Mouse (Mus musculus) CH12.LX (cell line): ENCODE measurements around the gene Armc12. TPM values are rescaled to one million over a fixed set of nuclear protein-coding genes. Genes with fewer than 3 reads are reported as not detected.

ENCODE experiments used
- DNase-seq: peaks from one replicate; pipeline ENCODE4 v3.0.0-alpha.2; 2013; ENCODE audit errors: extremely low read depth
- H3K27ac ChIP-seq: 2 replicates; pipeline ENCODE4 v1.5.1; 2012; ENCODE audit warnings: low read depth, mild to moderate bottlenecking, control low read depth, moderate library complexity; ENCODE audit not compliant: insufficient read depth
- H3K27me3 ChIP-seq: replicated peaks from 2 replicates; pipeline ENCODE3; 2012; ENCODE audit warnings: inconsistent platforms
- H3K36me3 ChIP-seq, 2 experiments: replicated peaks in 1 of 2; 2 replicates each; pipeline versions ENCODE3 to v1.6.1; 2012; ENCODE audit warnings: inconsistent platforms in 1 of 2, low read length in 1 of 2, mild to moderate bottlenecking in 1 of 2, mixed read lengths in 1 of 2, moderate library complexity in 1 of 2; ENCODE audit not compliant: control insufficient read depth in 1 of 2, insufficient read depth in 1 of 2
- H3K4me1 ChIP-seq, 2 experiments: 2 replicates each; pipeline ENCODE4 v1.6.1; 2012; ENCODE audit warnings: inconsistent platforms in 1 of 2, moderate library complexity in 1 of 2; ENCODE audit not compliant: insufficient read depth in 2 of 2, control insufficient read depth in 1 of 2
- H3K4me2 ChIP-seq: 2 replicates; pipeline ENCODE4 v1.6.1; 2012; ENCODE audit warnings: low read depth, mild to moderate bottlenecking, control low read depth; ENCODE audit not compliant: poor library complexity, insufficient read depth, severe bottlenecking
- H3K4me3 ChIP-seq, 3 experiments: fragments of 150-350 bp in 1 of 3; sonication (generic) in 1 of 3; replicated peaks in 1 of 3; 2 replicates each; pipeline versions ENCODE3 to v1.5.1; 2011 to 2012; ENCODE audit warnings: low read depth in 2 of 3, low read length in 2 of 3, mild to moderate bottlenecking in 2 of 3, moderate library complexity in 2 of 3, control low read depth in 1 of 3, improper control_type of control experiment in 1 of 3, inconsistent platforms in 1 of 3, mixed read lengths in 1 of 3; ENCODE audit not compliant: poor library complexity in 1 of 3
- H3K79me2 ChIP-seq: replicated peaks from 2 replicates; pipeline ENCODE4 v1.6.1; 2012; ENCODE audit warnings: mild to moderate bottlenecking, moderate library complexity; ENCODE audit not compliant: control insufficient read depth, poor library complexity, insufficient read depth, severe bottlenecking; ENCODE audit errors: extremely low read depth
- H3K9ac ChIP-seq: 2 replicates; pipeline ENCODE4 v1.6.1; 2012; ENCODE audit warnings: low read depth, mild to moderate bottlenecking, control low read depth, moderate library complexity; ENCODE audit not compliant: insufficient read depth
- H3K9me3 ChIP-seq: replicated peaks from 2 replicates; pipeline ENCODE3; 2012; ENCODE audit warnings: low read length, inconsistent platforms, mixed read lengths
- BHLHE40 ChIP-seq: IDR thresholded peaks from 2 replicates; pipeline ENCODE4 v1.6.1; 2011; ENCODE audit warnings: mild to moderate bottlenecking, low read depth, low read length, improper control_type of control experiment
- CHD2 ChIP-seq: IDR thresholded peaks from 2 replicates; pipeline ENCODE4 v1.6.1; 2011; ENCODE audit warnings: low read length, improper control_type of control experiment
- CTCF ChIP-seq, 2 experiments: IDR thresholded peaks in 1 of 2; conservative IDR thresholded peaks in 1 of 2; 2 replicates each; pipeline ENCODE4 v1.5.1; 2011 to 2012; ENCODE audit warnings: low read depth in 2 of 2, low read length in 2 of 2, improper control_type of control experiment in 1 of 2, inconsistent platforms in 1 of 2, mild to moderate bottlenecking in 1 of 2, moderate library complexity in 1 of 2
- E2F4 ChIP-seq: IDR thresholded peaks from 2 replicates; pipeline ENCODE4 v1.6.1; 2011; ENCODE audit warnings: low read depth, low read length, improper control_type of control experiment; ENCODE audit not compliant: insufficient replicate concordance
- EP300 ChIP-seq: IDR thresholded peaks from 2 replicates; pipeline ENCODE4 v1.6.1; 2011; ENCODE audit warnings: low read length, improper control_type of control experiment
- ETS1 ChIP-seq: conservative IDR thresholded peaks from 2 replicates; pipeline ENCODE4 v1.6.1; 2012; ENCODE audit warnings: low read depth, mild to moderate bottlenecking, inconsistent platforms, low read length, improper control_type of control experiment, moderate library complexity
- MAX ChIP-seq: IDR thresholded peaks from 2 replicates; pipeline ENCODE4 v1.6.1; 2011; ENCODE audit warnings: low read length, improper control_type of control experiment
- MAZ ChIP-seq: IDR thresholded peaks from 2 replicates; pipeline ENCODE4 v1.6.1; 2012; ENCODE audit warnings: low read depth, mild to moderate bottlenecking, inconsistent platforms, low read length, improper control_type of control experiment, moderate library complexity
- MXI1 ChIP-seq: IDR thresholded peaks from 2 replicates; pipeline ENCODE4 v1.6.1; 2011; ENCODE audit warnings: mild to moderate bottlenecking, low read depth, low read length, improper control_type of control experiment
- MYC ChIP-seq: IDR thresholded peaks from 2 replicates; pipeline ENCODE4 v1.6.1; 2011; ENCODE audit warnings: low read depth, mild to moderate bottlenecking, improper control_type of control experiment, low read length
- NRF1 ChIP-seq: IDR thresholded peaks from 2 replicates; pipeline ENCODE4 v1.6.1; 2014; ENCODE audit warnings: low read depth, mild to moderate bottlenecking, inconsistent platforms, low read length, improper control_type of control experiment, moderate library complexity
- PAX5 ChIP-seq: IDR thresholded peaks from 2 replicates; pipeline ENCODE4 v1.6.1; 2012; ENCODE audit warnings: low read length, inconsistent platforms, mixed read lengths
- POLR2A ChIP-seq: IDR thresholded peaks from 2 replicates; pipeline ENCODE4 v1.6.1; 2011; ENCODE audit warnings: low read depth, mild to moderate bottlenecking, improper control_type of control experiment, low read length
- POLR2AphosphoS2 ChIP-seq: IDR thresholded peaks from 2 replicates; pipeline ENCODE4 v1.6.1; 2011; ENCODE audit warnings: low read depth, low read length, improper control_type of control experiment
- TCF12 ChIP-seq: IDR thresholded peaks from 2 replicates; pipeline ENCODE4 v1.6.1; 2014; ENCODE audit warnings: low read depth, mild to moderate bottlenecking, inconsistent platforms, low read length, improper control_type of control experiment
- UBTF ChIP-seq: IDR thresholded peaks from 2 replicates; pipeline ENCODE4 v1.6.1; 2012; ENCODE audit warnings: low read depth, mild to moderate bottlenecking, inconsistent platforms, low read length, improper control_type of control experiment, moderate library complexity
- USF2 ChIP-seq: conservative IDR thresholded peaks from 2 replicates; pipeline ENCODE4 v1.6.1; 2011; ENCODE audit warnings: low read depth, low read length, improper control_type of control experiment
- ZKSCAN1 ChIP-seq: IDR thresholded peaks from 2 replicates; pipeline ENCODE4 v1.6.1; 2012; ENCODE audit warnings: low read depth, inconsistent platforms, low read length, improper control_type of control experiment, borderline replicate concordance
- ZMIZ1 ChIP-seq: IDR thresholded peaks from 2 replicates; pipeline ENCODE4 v1.6.1; 2012; ENCODE audit warnings: low read depth, mild to moderate bottlenecking, inconsistent platforms, low read length, improper control_type of control experiment
- ZNF384 ChIP-seq: IDR thresholded peaks from 2 replicates; pipeline ENCODE4 v1.6.1; 2012; ENCODE audit warnings: low read depth, low read length, improper control_type of control experiment, inconsistent platforms
- dilution Hi-C: fragments of 300-500 bp; cut with MboI; formaldehyde crosslinking; loops from 2 replicates; pipeline ENCODE4 v1.14.3; 2020; ENCODE audit warnings: low sequenced_read_pairs; ENCODE audit not compliant: extremely low pct_unique_long_range_greater_than_20kb, extremely low pct_ligation_motif_present
- in situ Hi-C: fragments of 300-500 bp; cut with MboI; formaldehyde crosslinking; loops from 3 replicates; pipeline ENCODE4 v1.14.3; 2019; ENCODE audit warnings: low sequenced_read_pairs, low pct_ligation_motif_present, low pct_unique_long_range_greater_than_20kb, mixed read lengths
- polyA plus RNA-seq: library from polyadenylated mRNA; unstranded; fragments of >175 nt; gene quantifications from 2 replicates; pipeline ENCODE4 v1.2.1, GENCODE M21; 2012; ENCODE audit warnings: low read depth; ENCODE audit not compliant: insufficient read length
- total RNA-seq, 2 experiments: library from RNA; depleted of rRNA; stranded (reverse); fragments of 300-350 nt in 1 of 2; fragments of >200 nt in 1 of 2; gene quantifications; 2 replicates each; pipeline ENCODE4 v1.2.3; 2012 to 2014

Gene Armc12
- total and polyA plus RNA-seq, 3 experiments = not detected

- Histone ChIP-seq H3K4me1 (peaks cover 14 to 56% of the 10 kb centered on the region in 2 experiments), H3K27ac (no peak overlapping the region), H3K9ac (no peak overlapping the region), H3K4me2 (peak overlapping the region; percentile 34; the same call in 1 of the 2 replicates), H3K27me3 (no peaks in the 10 kb centered on the region)
- in situ Hi-C loops (loop anchor here (25.0 kb wide), 1 partner anchor 298 kb away; the partner anchor contains the start of gene Def6), dilution Hi-C loops (no loop called here)
- TF ChIP-seq ZKSCAN1 (no peak), TCF12 (0 out of 2 replicates have a peak, but pooled peaks have one; percentile 7)
- TF ChIP-seq, all 38 proteins: peak for 1
- H3K36me3 ChIP-seq = no peaks in the 10 kb centered on the region
- H3K4me3 ChIP-seq = no peak overlapping the region
- no peaks in the 10 kb centered on the region for H3K9me3 ChIP-seq
- no peak for DNase-seq
- H3K79me2 ChIP-seq = no peaks in the 10 kb centered on the region
Measured at GRCm38 (mm10) chr17:28510445-28511342, 19.9 kb upstream of the Armc12 start.

- Histone ChIP-seq H3K4me3 (no peak overlapping the region), H3K79me2 (no peaks in the 10 kb centered on the region), H3K27ac (no peak overlapping the region)
- TF ChIP-seq ZNF384 (peak; percentile 56), MAX (no peak)
- TF ChIP-seq, all 38 proteins: peak for 1
- in situ Hi-C loops = loop anchor here (25.0 kb wide), 1 partner anchor 300 kb away; the partner anchor contains the start of gene Def6
- dilution Hi-C loops = no loop called here
- H3K4me1 ChIP-seq = peaks cover 20 to 65% of the 10 kb centered on the region in 2 experiments
- no peak overlapping the region for H3K9ac ChIP-seq
- DNase-seq = no peak
- H3K4me2 ChIP-seq = no peak overlapping the region
- no peaks in the 10 kb centered on the region for H3K27me3 ChIP-seq
- H3K36me3 ChIP-seq = no peaks in the 10 kb centered on the region
- H3K9me3 ChIP-seq = peaks cover 1% of the 10 kb centered on the region
Measured at GRCm38 (mm10) chr17:28511616-28512541, 18.7 kb upstream of the Armc12 start.

- in situ Hi-C loops = loop anchor here (25.0 kb wide), 1 partner anchor 300 kb away; the partner anchor contains the start of gene Def6
- Histone ChIP-seq H3K27me3 (peaks cover 4% of the 10 kb centered on the region), H3K9me3 (peaks cover 3% of the 10 kb centered on the region), H3K79me2 (no peaks in the 10 kb centered on the region), H3K4me3 (no peak overlapping the region), H3K27ac (no peak overlapping the region), H3K4me1 (peaks cover 20 to 72% of the 10 kb centered on the region in 2 experiments), H3K36me3 (no peaks in the 10 kb centered on the region), H3K9ac (no peak overlapping the region)
- dilution Hi-C loops = no loop called here
- DNase-seq = no peak
- no peak for TF ChIP-seq ETS1
- no peak for TF ChIP-seq EP300
- no peak for TF ChIP-seq MYC
- no peak for TF ChIP-seq NRF1
- TF ChIP-seq CTCF (conservative IDR thresholded peaks at IDR 0.05 in 1 of 2, IDR thresholded peaks at IDR 0.05 in 1 of 2; ENCODE audit: low read depth in 2 of 2, low read length in 2 of 2) = no peak
- TF ChIP-seq POLR2AphosphoS2 = no peak
- TF ChIP-seq POLR2A = no peak
- no peak for TF ChIP-seq PAX5
- no peak for TF ChIP-seq MAZ
- TF ChIP-seq E2F4 = no peak
- TF ChIP-seq BHLHE40 = no peak
- no peak for TF ChIP-seq ZNF384
- no peak for TF ChIP-seq CHD2
- TF ChIP-seq TCF12 = no peak
- TF ChIP-seq MXI1 = no peak
- TF ChIP-seq USF2 = no peak
- TF ChIP-seq UBTF = no peak
- no peak for TF ChIP-seq ZMIZ1
- TF ChIP-seq, all 38 proteins: peak for 0
- no peak overlapping the region for H3K4me2 ChIP-seq
Measured at GRCm38 (mm10) chr17:28512696-28513095, 17.9 kb upstream of the Armc12 start.
